Mouse (Mus musculus) liver, postnatal 0 days (tissue): ENCODE measurements at regions not wholly inside any gene's neighbourhood (a gene's known extent, or its start where the extent isn't known, plus 50 kb on each side); places are given as distances from the start of the nearest gene placed in this dataset.

ENCODE experiments used
- CTCF ChIP-seq: sonication (generic); IDR thresholded peaks from 2 replicates; pipeline ENCODE4 v1.5.1; 2016; ENCODE audit warnings: antibody characterized with exemption, low read depth
- EP300 ChIP-seq: IDR thresholded peaks from 2 replicates; pipeline ENCODE4 v1.6.1; 2016; ENCODE audit warnings: antibody characterized with exemption, low read depth, mild to moderate bottlenecking

- TF ChIP-seq CTCF (no peak), EP300 (no peak)
Measured at GRCm38 (mm10) chr6:66023531-66023930, 71.1 kb downstream of the 4930544G11Rik start.
